Mouse (Mus musculus) kidney, postnatal 10 days (tissue): Measurements from ENCODE around the gene Borcs5.
"Not testable (repeated sequence)": the region's sequence is repeated elsewhere in the genome, so short reads cannot be mapped to it uniquely, and the experiment has no call there.

Experiments
- DNase-seq: peaks from one replicate; pipeline ENCODE4 v3.0.0; 2021; ENCODE audit warnings: mixed read lengths

Gene Borcs5

DNA sequence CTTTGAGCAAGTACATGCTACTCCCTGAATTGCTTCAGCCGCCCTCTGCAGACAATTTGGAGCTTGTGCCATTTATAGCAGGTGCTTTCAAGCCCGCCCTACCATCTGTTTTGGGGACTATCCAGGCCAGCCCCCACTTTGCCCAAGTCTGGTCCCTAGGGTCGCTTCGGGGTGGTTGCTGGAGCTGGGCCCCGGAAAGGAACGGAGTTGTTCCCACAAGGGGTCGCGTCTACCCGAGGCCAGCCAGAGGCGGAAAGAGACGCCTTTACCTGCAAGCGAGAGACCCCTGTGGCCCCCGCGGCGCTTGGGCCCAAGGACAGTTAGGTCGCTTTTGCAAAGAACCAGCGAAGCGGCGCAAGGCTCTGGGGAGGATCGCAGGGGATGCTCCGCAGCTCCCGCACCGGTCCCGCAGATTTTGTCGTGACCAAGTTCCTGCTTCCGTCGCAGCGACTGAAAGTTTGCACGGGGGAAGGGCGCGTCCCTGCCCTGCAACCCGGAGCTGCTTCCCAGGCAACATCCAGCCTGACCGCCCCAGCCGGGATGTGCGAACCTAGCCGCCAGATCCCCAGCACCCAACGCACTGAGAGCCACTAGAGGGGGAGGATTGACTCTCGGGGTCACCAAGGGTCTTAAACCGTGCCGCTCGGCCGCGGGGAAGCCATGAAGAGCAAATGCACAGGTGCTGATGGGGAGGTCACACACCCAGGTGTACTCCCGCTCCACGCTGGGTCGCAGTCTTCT, 7.2 kb upstream of the Borcs5 start, which contains the start of gene Mansc1:
TSS of gene Mansc1 (minus strand) at position 542 of the 741 bp plus-strand sequence.
- DNase-seq, result peak; percentile 79

- DNase-seq, result peak; percentile 30
Observed at GRCm38 (mm10) chr6:134632756-134633155, 6.6 kb upstream of the Borcs5 start.

GRCm38 (mm10) chr6:134633553-134633952, 5.8 kb upstream of the Borcs5 start:
- DNase-seq, result no peak

GRCm38 (mm10) chr6:134636476-134636875, 2.8 kb upstream of the Borcs5 start:
- no peak for DNase-seq

DNA sequence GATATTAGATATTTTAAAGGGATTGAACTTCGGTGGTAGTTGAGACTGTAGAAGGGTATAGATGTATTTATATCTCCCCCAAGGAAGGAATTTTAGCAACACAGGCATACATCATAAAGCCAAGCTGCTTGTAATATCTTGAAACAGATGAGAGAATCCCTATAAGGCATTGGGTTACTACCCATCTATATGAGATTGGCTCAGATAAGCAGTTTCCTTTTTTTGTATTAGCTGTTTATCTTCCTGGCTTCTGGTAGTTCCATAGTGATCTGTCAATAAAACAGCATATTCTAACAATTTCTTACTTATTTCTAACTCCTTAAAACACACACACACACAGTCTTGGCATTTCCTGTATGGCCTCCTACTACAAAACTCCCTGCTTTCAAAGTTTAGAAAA, 590 bp downstream of the Borcs5 start:
- DNase-seq, result no peak

DNA sequence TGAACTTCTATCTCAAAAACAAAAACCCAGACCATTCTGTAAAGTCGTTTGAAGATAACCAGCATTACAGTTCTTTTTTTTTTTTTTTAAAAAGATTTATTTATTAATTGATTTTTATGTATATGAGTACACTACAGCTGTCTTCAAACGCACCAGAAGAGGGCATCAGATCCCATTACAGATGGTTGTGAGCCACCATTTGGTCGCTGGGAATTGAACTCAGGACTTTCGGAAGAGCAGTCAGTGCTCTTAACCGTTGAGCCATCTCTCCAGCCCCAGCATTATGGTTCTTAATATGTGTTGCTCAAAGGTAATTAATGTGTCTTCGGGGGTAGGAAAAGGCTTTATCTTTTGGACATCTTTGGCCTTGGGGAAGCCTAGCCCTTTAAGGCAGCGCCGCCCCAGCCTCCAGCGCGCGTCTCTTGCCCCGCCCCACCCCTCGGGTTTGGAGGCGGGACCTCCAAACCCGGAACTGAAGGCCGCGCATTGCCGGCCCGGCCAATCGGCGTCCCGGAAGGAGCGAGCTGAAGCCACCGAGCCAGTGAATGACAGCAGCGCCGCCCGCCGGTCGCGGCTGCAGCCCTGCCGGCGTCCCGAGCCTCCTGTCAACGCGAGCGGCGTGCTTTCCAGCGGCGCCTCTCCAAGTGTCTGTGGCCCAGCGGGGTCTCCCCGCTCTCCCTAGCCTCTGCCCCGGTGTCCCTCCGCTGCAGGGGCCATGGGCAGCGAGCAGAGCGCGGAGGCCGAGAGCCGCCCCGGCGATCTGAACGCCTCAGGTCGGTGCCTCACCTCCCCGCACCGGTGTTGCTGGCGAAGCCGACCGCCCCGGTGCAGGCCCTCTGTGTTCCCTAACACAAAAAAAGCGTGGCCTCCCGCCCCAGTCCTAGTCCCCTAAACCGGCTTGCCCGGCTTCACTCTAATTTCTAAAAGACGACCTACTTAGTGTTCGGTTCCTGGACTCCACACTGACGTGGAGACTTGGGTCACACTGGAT, 1.5 kb downstream of the Borcs5 start:
- DNase-seq, result peak; percentile 97

GRCm38 (mm10) chr6:134641738-134642446, 2.6 kb downstream of the Borcs5 start:
- DNase-seq, result no peak

DNA sequence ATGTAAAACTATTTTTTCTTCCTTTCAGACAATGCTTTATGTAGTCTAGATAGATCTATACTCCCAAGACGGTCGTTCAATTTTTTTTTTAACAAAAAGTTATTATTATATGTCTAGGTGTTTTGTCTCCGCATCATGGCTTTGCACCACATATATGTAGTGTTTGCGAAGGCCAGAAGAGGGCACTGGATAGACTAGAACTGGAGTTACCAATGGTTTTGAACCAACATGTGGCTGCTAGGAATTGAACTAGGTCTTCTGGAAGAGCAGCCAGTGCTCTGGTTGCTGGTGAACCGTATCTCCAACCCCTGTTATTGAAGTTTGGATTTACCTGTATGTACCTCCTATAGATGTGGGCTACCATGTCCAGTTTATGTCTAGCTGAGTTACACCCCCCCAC, 4.0 kb downstream of the Borcs5 start:
- no peak for DNase-seq

- DNase-seq, result no peak
Observed at GRCm38 (mm10) chr6:134646835-134647234, 7.5 kb downstream of the Borcs5 start.

DNA sequence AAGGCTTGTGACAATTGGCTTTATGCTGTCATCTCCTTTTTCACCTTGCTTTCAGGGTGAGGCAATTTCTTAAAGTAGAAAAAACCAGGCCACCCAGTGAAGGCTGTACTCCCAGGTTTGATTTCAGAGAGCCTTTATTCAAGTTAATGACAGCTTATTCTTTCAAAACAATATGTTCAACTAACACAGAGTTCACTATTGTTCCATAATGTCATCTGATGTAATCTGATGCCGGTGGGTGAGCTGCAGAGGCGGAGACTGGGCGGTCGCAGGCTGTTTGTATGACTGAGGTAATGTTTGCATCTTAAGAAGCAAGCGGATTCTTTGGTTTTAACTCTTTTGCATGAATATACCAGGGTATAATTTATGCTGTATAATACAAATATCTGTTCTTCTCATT, 8.3 kb downstream of the Borcs5 start:
- no peak for DNase-seq

DNA sequence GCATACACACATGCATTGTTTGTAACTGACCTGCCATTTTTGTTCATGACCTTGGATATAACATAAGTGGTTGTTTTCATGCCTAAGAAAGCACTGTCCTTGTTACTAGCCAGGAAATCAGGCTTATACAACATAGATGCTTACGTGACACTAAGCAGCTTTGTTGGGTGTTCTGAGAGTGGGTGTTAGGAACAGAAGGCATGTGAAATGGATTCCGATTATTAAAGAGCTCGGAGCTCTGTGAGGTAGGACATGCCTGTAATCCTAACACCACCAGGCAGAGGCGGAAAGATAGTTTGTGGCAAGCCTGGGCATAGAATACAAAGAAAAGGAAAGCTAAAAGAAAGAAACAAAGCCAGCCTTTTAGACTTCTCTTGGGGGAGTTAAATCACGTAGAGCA, 9.0 kb downstream of the Borcs5 start:
- no peak for DNase-seq

GRCm38 (mm10) chr6:134656527-134656926, 17.2 kb downstream of the Borcs5 start:
- no peak for DNase-seq

DNA sequence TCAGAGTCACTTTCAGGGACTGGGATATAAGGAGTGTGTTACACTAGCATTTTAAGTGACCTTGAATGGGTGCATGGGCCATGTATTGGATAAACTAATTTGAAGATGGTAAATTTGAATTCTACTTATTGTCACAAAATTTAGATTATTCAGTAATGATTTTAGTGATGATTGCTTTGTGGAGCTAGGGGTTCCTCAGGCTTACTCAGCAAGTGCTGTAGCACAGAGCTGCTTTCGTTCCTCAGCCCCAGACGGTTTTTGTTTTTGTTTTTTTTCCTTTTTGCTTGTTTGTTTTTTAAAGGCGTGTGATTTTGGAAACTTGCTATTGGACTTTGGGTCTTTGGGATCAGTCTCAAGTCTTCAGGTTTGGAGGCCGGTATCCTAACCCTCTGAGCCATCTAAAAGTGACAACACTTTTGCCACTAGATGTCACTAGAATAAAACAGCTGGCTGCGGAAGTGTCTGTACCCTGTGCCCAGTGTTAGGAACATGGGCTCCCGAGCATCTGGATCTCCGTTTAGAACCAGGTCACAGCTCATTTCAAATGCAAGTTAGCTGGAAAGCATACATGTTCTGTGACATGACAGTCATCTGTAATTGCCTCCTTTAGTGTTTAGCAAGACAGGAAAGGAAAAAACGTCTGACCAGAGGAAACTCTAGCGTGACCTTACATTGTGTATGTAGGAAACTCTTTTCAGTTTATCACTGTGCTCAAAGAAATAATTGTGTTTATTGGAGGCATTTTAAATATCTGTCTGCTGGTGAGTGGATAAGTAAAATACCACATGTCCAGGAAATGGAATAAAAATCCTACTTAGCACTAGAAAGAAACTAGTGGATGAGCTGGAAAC, 20.0 kb downstream of the Borcs5 start:
- peak; percentile 67 for DNase-seq

GRCm38 (mm10) chr6:134660714-134661406, 21.6 kb downstream of the Borcs5 start:
- DNase-seq, result no peak

GRCm38 (mm10) chr6:134664573-134664972, 25.3 kb downstream of the Borcs5 start:
- no peak for DNase-seq

GRCm38 (mm10) chr6:134665817-134666216, 26.5 kb downstream of the Borcs5 start:
- no peak for DNase-seq

- no peak for DNase-seq
Observed at GRCm38 (mm10) chr6:134668519-134668918, 29.2 kb downstream of the Borcs5 start.

- no peak for DNase-seq
Observed at GRCm38 (mm10) chr6:134669179-134669865, 30.0 kb downstream of the Borcs5 start.

- peak; percentile 58 for DNase-seq
Observed at GRCm38 (mm10) chr6:134670881-134671411, 31.6 kb downstream of the Borcs5 start.

DNA sequence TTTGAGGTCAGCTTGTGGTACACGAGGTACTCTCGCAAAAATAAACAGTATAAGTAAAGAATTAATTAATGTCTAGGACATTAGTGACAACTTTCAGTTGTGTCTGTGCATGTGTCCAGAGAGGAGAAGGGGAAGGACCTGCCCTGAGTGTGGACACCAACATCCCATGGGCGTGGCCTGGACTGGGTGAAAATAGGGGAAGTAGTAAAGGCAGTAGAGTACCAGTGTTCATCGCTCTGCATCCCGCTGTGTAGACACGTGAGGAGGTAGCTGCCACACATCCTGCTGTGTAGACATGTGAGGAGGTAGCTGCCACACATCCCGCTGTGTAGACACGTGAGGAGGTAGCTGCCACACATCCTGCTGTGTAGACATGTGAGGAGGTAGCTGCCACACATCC, 34.4 kb downstream of the Borcs5 start:
- not testable (repeated sequence) for DNase-seq

- DNase-seq, result no peak
Observed at GRCm38 (mm10) chr6:134677504-134677903, 38.2 kb downstream of the Borcs5 start.
